Mouse (Mus musculus) liver, adult (tissue): Measurements from ENCODE around the gene Terb2.

ENCODE experiments used
- GATA4 ChIP-seq: IDR thresholded peaks from 2 replicates; pipeline ENCODE4 v1.6.1; 2014; ENCODE audit warnings: mild to moderate bottlenecking, low read length; ENCODE audit not compliant: insufficient replicate concordance

Terb2 gene

GRCm38 (mm10) chr2:122194509-122194929 lies 8.4 kb downstream of the Terb2 start:
- no peak for TF ChIP-seq GATA4

GRCm38 (mm10) chr2:122201501-122201900 lies 15.4 kb downstream of the Terb2 start:
- no peak for TF ChIP-seq GATA4

GRCm38 (mm10) chr2:122206440-122207107 lies 20.5 kb downstream of the Terb2 start:
- no peak for TF ChIP-seq GATA4

DNA sequence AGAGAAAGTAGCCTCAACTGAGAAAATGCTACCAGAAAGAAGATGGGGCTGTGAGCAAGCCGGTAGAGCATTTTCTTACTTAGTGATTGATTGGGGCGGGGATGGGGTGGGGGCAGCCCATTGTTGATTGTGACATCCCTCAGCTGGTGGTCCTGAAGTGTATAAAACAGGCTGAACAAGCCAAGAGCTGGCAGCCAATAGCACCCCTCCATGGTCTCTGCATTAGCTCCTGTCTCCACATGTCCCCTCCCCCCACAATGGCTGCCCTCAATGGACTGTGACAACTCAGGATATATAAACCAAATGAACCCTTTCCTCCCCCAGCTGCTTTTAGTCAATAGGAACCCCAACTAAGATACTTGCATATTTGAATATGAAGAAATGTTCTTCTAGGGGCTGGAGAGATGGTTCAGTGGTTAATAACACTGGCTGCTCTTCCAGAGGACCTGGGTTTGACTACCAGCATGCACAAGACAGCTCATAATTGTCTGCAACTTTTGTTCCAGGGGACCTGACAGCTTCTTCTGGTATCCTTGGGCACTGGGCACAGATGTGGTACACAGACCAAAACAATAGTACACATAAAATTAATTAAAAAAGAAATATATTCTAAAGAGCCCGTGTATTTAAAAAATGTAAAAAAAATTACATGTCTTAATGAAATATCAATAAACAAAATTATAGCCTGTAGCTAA lies 24.6 kb downstream of the Terb2 start:
- TF ChIP-seq GATA4 = no peak

GRCm38 (mm10) chr2:122218234-122218633 lies 32.2 kb downstream of the Terb2 start:
- no peak for TF ChIP-seq GATA4

- no peak for TF ChIP-seq GATA4
Measured at GRCm38 (mm10) chr2:122221378-122221777, 35.3 kb downstream of the Terb2 start.

DNA sequence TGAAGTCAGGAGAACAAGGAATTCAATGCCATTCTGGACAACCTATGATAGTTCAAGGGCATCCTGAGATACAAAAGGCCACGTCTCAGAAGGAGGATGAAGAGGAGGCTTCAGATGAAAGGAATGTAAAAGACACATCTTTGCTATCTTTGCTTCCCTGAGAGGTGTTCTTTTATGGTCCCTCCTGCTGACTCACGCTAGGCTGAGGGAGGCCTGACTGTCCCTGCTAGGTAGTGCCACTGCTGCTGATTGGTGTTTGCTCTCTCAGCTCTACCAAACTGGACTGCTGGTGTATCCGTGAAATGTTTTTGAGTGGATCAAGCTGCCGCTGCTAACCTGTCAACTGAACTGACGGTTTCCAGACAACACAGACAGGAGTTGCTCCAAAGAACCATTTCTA lies 35.7 kb downstream of the Terb2 start:
- TF ChIP-seq GATA4 = no peak

DNA sequence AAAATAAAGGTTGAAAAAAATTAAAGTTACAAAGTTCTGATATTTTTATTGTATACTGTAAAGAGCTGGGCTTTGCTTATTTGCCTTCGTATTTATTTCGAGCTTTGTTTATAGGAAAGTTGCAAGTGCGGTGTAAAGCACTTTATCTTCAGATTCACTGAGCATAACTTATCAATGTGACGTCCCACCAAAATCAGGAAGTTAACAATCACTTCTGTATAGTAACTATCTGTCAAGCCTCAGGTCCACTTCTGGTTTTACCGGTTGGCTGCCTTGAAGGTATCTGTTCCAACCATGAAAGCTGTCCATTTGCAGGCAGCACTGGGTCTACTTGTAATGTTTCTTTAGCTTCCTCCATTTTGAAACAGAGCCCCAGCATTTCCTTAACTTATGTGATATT lies 36.2 kb downstream of the Terb2 start:
- no peak for TF ChIP-seq GATA4

GRCm38 (mm10) chr2:122223654-122224053 lies 37.6 kb downstream of the Terb2 start:
- TF ChIP-seq GATA4 = no peak

- TF ChIP-seq GATA4 = no peak
Measured at GRCm38 (mm10) chr2:122230395-122230794, 44.3 kb downstream of the Terb2 start.

GRCm38 (mm10) chr2:122231616-122232015 lies 45.5 kb downstream of the Terb2 start:
- no peak for TF ChIP-seq GATA4

GRCm38 (mm10) chr2:122233341-122233740 lies 47.3 kb downstream of the Terb2 start:
- TF ChIP-seq GATA4 = no peak

DNA sequence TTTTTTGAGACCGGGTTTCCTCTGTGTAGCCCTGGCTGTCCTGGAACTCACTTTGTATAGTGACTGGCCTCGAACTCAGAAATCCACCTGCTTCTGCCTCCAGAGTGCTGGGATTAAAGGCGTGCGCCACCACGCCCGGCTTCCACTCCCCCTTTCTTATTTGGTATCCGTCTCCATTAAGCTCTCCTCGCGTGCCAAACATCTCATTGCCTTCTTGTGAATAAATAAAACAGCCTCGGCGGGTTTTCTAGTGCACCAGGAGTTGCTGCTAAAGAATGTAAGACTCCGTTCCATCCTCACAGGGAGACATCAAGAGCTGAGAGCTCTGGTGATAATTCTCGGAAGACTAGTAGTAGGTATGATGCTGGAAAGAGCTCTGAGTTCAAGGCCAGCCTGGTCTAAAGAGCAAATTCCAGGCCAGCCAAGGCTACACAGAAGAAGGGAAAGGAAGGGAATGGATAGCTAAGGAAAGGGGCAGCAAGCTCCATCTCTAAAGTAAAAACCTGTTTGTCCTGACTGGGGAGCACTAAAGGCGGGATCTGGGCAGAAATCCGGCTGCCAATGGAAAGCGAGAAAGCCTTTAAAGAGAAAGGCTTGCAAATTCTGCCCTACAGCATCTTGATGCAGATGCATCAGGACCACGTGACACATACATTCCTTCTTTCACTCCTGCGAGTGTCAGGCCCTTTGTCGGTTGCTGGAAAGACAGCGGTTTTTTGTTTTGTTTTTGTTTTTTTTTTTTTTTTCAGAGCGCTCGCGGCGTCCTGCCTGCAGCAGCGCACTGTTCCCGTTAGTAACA lies 47.9 kb downstream of the Terb2 start:
- no peak for TF ChIP-seq GATA4

DNA sequence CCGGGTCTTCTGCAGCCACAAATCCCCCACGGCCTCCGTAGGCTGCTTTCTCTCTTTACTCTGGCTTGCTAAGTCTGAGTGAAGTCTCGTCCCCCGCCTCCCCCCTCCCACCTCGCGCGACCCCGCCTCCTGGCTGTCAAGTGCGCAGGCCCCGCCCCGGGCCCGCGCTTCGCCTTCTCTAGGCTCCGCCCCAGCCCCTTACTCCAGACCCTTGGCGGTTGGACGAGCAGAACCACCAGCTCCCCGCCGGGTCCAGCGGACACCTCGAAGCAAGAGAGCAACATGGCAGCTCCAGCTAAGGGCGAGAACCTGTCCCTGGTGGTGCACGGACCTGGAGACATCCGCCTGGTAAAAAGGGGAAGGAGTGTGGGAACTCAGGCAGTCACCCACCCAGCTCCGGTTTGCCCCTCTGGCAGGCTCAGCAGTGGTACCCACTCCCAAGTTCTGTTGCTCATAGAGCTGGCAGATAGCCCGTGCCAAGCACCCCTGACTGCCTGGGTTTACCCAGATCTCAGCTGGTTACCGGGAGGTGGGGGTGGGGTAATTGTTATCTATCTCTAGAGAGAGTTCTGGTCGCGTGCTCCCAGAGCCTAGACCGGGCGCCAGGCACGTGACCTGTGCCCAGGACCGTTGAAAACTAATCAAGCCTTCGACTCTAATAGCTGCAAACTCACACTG lies 48.7 kb downstream of the Terb2 start, which contains the start of gene Sord:
TSS of gene Sord (plus strand) at position 139 of the 678 bp plus-strand sequence.
- peak; percentile 76; the same call in 1 of the 2 replicates for TF ChIP-seq GATA4

DNA sequence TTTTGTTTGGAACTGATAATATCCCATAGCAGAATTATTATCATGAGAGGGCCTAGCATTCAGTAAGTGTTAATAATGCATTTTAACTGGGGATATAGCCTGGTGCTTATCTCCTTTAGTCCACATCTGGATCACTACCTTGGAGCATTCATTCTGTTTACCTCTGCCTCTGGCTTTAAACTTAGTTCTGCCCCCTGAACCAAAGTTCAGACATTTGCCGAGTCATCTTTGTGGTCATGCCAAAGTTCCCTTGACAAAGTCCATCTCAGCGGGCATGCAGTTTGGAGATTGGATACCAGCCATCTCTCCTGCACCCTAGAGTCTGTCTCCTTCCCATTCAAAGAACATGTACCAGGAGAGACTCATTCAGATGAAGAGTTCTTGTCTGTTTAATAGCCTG lies 49.4 kb downstream of the Terb2 start:
- TF ChIP-seq GATA4 = 0 out of 2 replicates have a peak, but pooled peaks have one; percentile 13
